Mouse (Mus musculus) olfactory bulb, adult 2 months (tissue): ENCODE measurements around the gene 1700029I15Rik. TPM values are rescaled to one million over a fixed set of nuclear protein-coding genes. Genes with fewer than 3 reads are reported as not detected.
"Not testable (repeated sequence)": the region's sequence is repeated elsewhere in the genome, so short reads cannot be mapped to it uniquely, and the experiment has no call there.

Experiments
- H3K27ac ChIP-seq: fragments of 200-500 bp; 2 replicates; pipeline ENCODE4 v1.5.1; 2012; ENCODE audit warnings: low read depth, low read length; ENCODE audit not compliant: insufficient read depth
- H3K4me1 ChIP-seq: fragments of 200-500 bp; 2 replicates; pipeline ENCODE4 v1.6.1; 2012; ENCODE audit warnings: low read length; ENCODE audit not compliant: control insufficient read depth, insufficient read depth
- H3K4me3 ChIP-seq: fragments of 200-500 bp; 2 replicates; pipeline ENCODE4 v1.5.1; 2012; ENCODE audit warnings: mild to moderate bottlenecking, low read depth, low read length, moderate library complexity; ENCODE audit not compliant: insufficient read depth
- CTCF ChIP-seq: fragments of 200-500 bp; IDR thresholded peaks from 2 replicates; pipeline ENCODE4 v1.5.1; 2012; ENCODE audit warnings: low read depth, mild to moderate bottlenecking, low read length, moderate library complexity; ENCODE audit not compliant: insufficient read depth
- POLR2A ChIP-seq: fragments of 200-500 bp; IDR thresholded peaks from 2 replicates; pipeline ENCODE4 v1.6.1; 2012; ENCODE audit warnings: mild to moderate bottlenecking, low read depth, low read length, moderate library complexity; ENCODE audit not compliant: insufficient read depth
- WGBS: fragments of 180-500 bp; shearing (Covaris S2); methylation state at CpG from one replicate; pipeline ENCODE4 v1.1.7; 2018; 5-methylcytosine and 5-hydroxymethylcytosine counted together
- polyA plus RNA-seq: library from polyadenylated mRNA; stranded (reverse); fragments of >200 nt; gene quantifications from 2 replicates; pipeline ENCODE4 v1.2.4, GENCODE M21; 2012; ENCODE audit warnings: low replicate concordance; ENCODE audit not compliant: missing spikeins, insufficient read depth, insufficient read length

Gene 1700029I15Rik
- polyA plus RNA-seq, 1 experiment: not detected

- 92% methylated on average over 1 of the region's 1 CpGs for WGBS
- H3K4me3 ChIP-seq: no peak overlapping the region
Measured at GRCm38 (mm10) chr2:92397436-92397835, 15.1 kb downstream of the 1700029I15Rik start.

GRCm38 (mm10) chr2:92399877-92400276, 17.5 kb downstream of the 1700029I15Rik start:
- peak overlapping the region; percentile 90 for H3K4me3 ChIP-seq
- 54% methylated on average over 4 of the region's 4 CpGs for WGBS
- H3K27ac ChIP-seq: not testable (repeated sequence)
- H3K4me1 ChIP-seq: peaks cover 36% of the 10 kb centered on the region

More at GRCm38 (mm10) chr2:92397436-92397835, 15.1 kb downstream of the 1700029I15Rik start:
- H3K27ac ChIP-seq: no peak overlapping the region
- TF ChIP-seq CTCF: no peak
- no peak for TF ChIP-seq POLR2A
- H3K4me1 ChIP-seq: peaks cover 41% of the 10 kb centered on the region

GRCm38 (mm10) chr2:92400682-92401081, 18.3 kb downstream of the 1700029I15Rik start:
- Histone ChIP-seq H3K27ac (peak overlapping the region; percentile 55), H3K4me3 (peak overlapping the region; percentile 90), H3K4me1 (peaks cover 36% of the 10 kb centered on the region)
- no peak for TF ChIP-seq CTCF
- TF ChIP-seq POLR2A: no peak
- 1% methylated on average over 22 of the region's 22 CpGs for WGBS

- Histone ChIP-seq H3K4me3 (peak within 1 kb of the TSS; percentile 90), H3K4me1 (peaks cover 33% of the 10 kb centered on the region), H3K27ac (peak within 1 kb of the TSS; percentile 55)
- WGBS: under 1% methylated on average over 59 of the region's 59 CpGs
- no peak for TF ChIP-seq POLR2A
- no peak for TF ChIP-seq CTCF
Measured at GRCm38 (mm10) chr2:92401091-92401561, 18.8 kb downstream of the 1700029I15Rik start, which contains the start of gene Mapk8ip1. Gene Mapk8ip1 (minus strand): TSS chr2:92401263.

GRCm38 (mm10) chr2:92402591-92403326, 20.4 kb downstream of the 1700029I15Rik start:
- H3K4me1 ChIP-seq: peaks cover 25% of the 10 kb centered on the region
- WGBS: 50% methylated on average over 4 of the region's 4 CpGs
- TF ChIP-seq POLR2A (no peak), CTCF (no peak)
- H3K4me3 ChIP-seq: no peak overlapping the region
- peak overlapping the region; percentile 8; the same call in 1 of the 2 replicates for H3K27ac ChIP-seq

- TF ChIP-seq POLR2A (no peak), CTCF (no peak)
- H3K4me3 ChIP-seq: no peak overlapping the region
- H3K27ac ChIP-seq: peak overlapping the region; percentile 8; the same call in 1 of the 2 replicates
- H3K4me1 ChIP-seq: peaks cover 27% of the 10 kb centered on the region
- 95% methylated on average over 5 of the region's 5 CpGs for WGBS
Measured at GRCm38 (mm10) chr2:92403776-92404319, 21.5 kb downstream of the 1700029I15Rik start.

- TF ChIP-seq CTCF (no peak), POLR2A (no peak)
- Histone ChIP-seq H3K4me3 (no peak overlapping the region), H3K4me1 (peaks cover 19% of the 10 kb centered on the region), H3K27ac (no peak overlapping the region)
- WGBS: 78% methylated on average over 6 of the region's 6 CpGs
Measured at GRCm38 (mm10) chr2:92404737-92405136, 22.4 kb downstream of the 1700029I15Rik start.

GRCm38 (mm10) chr2:92405687-92406086, 23.3 kb downstream of the 1700029I15Rik start:
- H3K4me1 ChIP-seq: peaks cover 12% of the 10 kb centered on the region
- 82% methylated on average over 7 of the region's 7 CpGs for WGBS
- H3K4me3 ChIP-seq: no peak overlapping the region
- no peak for TF ChIP-seq CTCF
- no peak for TF ChIP-seq POLR2A
- H3K27ac ChIP-seq: no peak overlapping the region

- peaks cover 7% of the 10 kb centered on the region; the same call in 1 of the 2 replicates for H3K4me1 ChIP-seq
- no peak overlapping the region for H3K4me3 ChIP-seq
- H3K27ac ChIP-seq: no peak overlapping the region
- no peak for TF ChIP-seq POLR2A
- no peak for TF ChIP-seq CTCF
- 80% methylated on average over 18 of the region's 18 CpGs for WGBS
Measured at GRCm38 (mm10) chr2:92408309-92409045, 26.1 kb downstream of the 1700029I15Rik start.
